Mouse (Mus musculus): ENCODE data around the gene Nt5e. TPM values are rescaled to one million over a fixed set of nuclear protein-coding genes. Genes with fewer than 3 reads are reported as not detected.

The Nt5e gene
- polyA plus RNA-seq, 1 experiment from 2014 or later, result 3.6 TPM

DNA sequence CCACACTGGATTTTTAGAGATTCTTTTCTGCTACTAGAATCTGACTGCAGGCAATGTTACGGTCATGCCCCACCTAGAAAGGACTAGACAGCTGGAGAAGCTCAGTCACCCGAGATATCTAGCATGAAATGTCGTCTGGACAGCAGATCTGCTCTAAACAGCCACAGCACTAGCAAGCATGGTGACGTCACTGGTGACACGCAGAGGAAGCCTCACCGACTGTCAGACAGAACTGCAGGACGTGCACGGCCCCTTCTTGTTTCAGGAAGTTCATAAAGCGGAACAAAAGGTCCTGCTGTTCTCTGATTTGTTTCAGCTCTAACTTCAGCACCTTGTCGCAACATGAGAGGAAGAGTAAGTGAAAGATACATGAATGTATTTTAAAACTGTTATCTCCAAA, 77.1 kb downstream of the Nt5e start:
- H3K4me1 ChIP-seq, result no peaks in the 10 kb centered on the region
- H3K9ac ChIP-seq, result no peak overlapping the region
- no peaks in the 10 kb centered on the region for H3K36me3 ChIP-seq
- H3K4me3 ChIP-seq, result no peak overlapping the region
- peak; percentile 84; the same call in 1 of the 2 replicates for ATAC-seq (ENCODE audit: borderline replicate concordance, extremely low read depth, low FRiP score, low TSS enrichment)
- H3K27ac ChIP-seq, result no peak overlapping the region
- 50% methylated on average over 10 of the region's 10 CpGs for whole genome bisulfite sequencing
- H3K9me3 ChIP-seq, result no peaks in the 10 kb centered on the region
- H3K27me3 ChIP-seq, result no peaks in the 10 kb centered on the region
- peak overlapping the region; percentile 16 for H3K4me2 ChIP-seq

- no peaks in the 10 kb centered on the region for H3K27me3 ChIP-seq
- no peak overlapping the region for H3K9ac ChIP-seq
- peak overlapping the region; percentile 16 for H3K4me2 ChIP-seq
- H3K4me3 ChIP-seq, result no peak overlapping the region
- H3K27ac ChIP-seq, result no peak overlapping the region
- 63% methylated on average over 6 of the region's 6 CpGs for WGBS
- ATAC-seq (ENCODE audit: borderline replicate concordance, extremely low read depth, low FRiP score, low TSS enrichment), result no peak
- H3K9me3 ChIP-seq, result no peaks in the 10 kb centered on the region
- H3K36me3 ChIP-seq, result no peaks in the 10 kb centered on the region
- H3K4me1 ChIP-seq, result no peaks in the 10 kb centered on the region
These were observed 77.5 kb downstream of the Nt5e start for GRCm38 (mm10) chr9:88404515-88404914.

DNA sequence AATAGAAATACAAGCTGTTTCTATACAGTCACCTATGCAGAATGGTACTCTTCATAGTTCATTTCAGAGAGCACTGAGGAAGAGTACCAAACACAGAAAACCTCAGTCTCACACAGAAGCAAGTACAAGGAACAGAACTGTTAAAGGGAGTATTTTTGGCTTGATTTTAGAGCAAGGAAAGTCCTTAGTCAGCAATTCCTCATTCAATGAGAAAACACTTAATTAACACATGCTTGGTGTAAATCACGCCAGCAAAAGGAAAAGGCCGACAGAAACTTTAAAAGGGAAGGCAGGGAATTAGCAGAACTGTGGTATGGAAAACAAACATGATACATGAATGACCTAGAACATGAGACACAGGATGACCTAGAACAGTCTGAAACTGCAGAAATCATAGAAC, 83.0 kb downstream of the Nt5e start:
- 85% methylated on average over 2 of the region's 2 CpGs for WGBS
- no peak overlapping the region for H3K27ac ChIP-seq
- no peak for ATAC-seq (ENCODE audit: borderline replicate concordance, extremely low read depth, low FRiP score, low TSS enrichment)
- H3K36me3 ChIP-seq, result no peaks in the 10 kb centered on the region
- no peaks in the 10 kb centered on the region for H3K4me1 ChIP-seq
- H3K4me2 ChIP-seq, result no peak overlapping the region
- H3K27me3 ChIP-seq, result no peaks in the 10 kb centered on the region
- no peak overlapping the region for H3K9ac ChIP-seq
- no peaks in the 10 kb centered on the region for H3K9me3 ChIP-seq
- no peak overlapping the region for H3K4me3 ChIP-seq

- H3K4me1 ChIP-seq, result no peaks in the 10 kb centered on the region
- WGBS, result 30% methylated on average over 1 of the region's 1 CpGs
- no peak overlapping the region for H3K9ac ChIP-seq
- no peak overlapping the region for H3K4me2 ChIP-seq
- no peaks in the 10 kb centered on the region for H3K9me3 ChIP-seq
- no peak overlapping the region for H3K4me3 ChIP-seq
- 0 out of 2 replicates have a peak overlapping the region, but pooled peaks have one; percentile 26 for H3K27ac ChIP-seq
- no peaks in the 10 kb centered on the region; the same call in 1 of the 2 replicates for H3K36me3 ChIP-seq
- no peaks in the 10 kb centered on the region for H3K27me3 ChIP-seq
- ATAC-seq (ENCODE audit: borderline replicate concordance, extremely low read depth, low FRiP score, low TSS enrichment), result peak; percentile 59; the same call in 1 of the 2 replicates
These were observed 89.8 kb downstream of the Nt5e start for GRCm38 (mm10) chr9:88416752-88417151.

Other genes with a start within 250 kb of the Nt5e start
- 26.3 and 27.5 TPM in 2 replicates for gene Snx14, start 111.8 kb downstream of the Nt5e start, polyA plus RNA-seq (2015; fragmentation: Nextera tagmentation; extraction: Ambion mirVana)
- 0.62 TPM in 1 of 2 replicates, not detected in the other for gene Gm20537, start 129.4 kb downstream of the Nt5e start, polyA plus RNA-seq (2015; fragmentation: Nextera tagmentation; extraction: Ambion mirVana)
- 96.0 and 108 TPM in 2 replicates for gene Syncrip, start 155.4 kb downstream of the Nt5e start, polyA plus RNA-seq (2015; fragmentation: Nextera tagmentation; extraction: Ambion mirVana)
- 11.1 and 12.0 TPM in 2 replicates for gene Zfp949, start 220.8 kb downstream of the Nt5e start, polyA plus RNA-seq (2015; fragmentation: Nextera tagmentation; extraction: Ambion mirVana)